Mouse (Mus musculus) megakaryocyte, adult 5-6 weeks (primary cell): ENCODE data around the gene Rgs2. TPM values are rescaled to one million over a fixed set of nuclear protein-coding genes. Genes with fewer than 3 reads are reported as not detected.

ENCODE experiments used
- ATAC-seq: 2 replicates; pipeline ENCODE4 v1.8.0; 2016; ENCODE audit warnings: mild to moderate bottlenecking, inconsistent platforms; ENCODE audit not compliant: poor library complexity, severe bottlenecking
- total RNA-seq, 2 experiments: library from RNA; stranded (forward) in 1 of 2; stranded (reverse) in 1 of 2; fragments of 153-499, 151-499 nt in 1 of 2; fragments of 221-1000, 200-1000 nt in 1 of 2; gene quantifications; 2 replicates each; pipeline versions ENCODE4 v1.2.3 to v1.2.4; 2015 to 2017

Gene Rgs2
- total RNA-seq (2015) (474 and 499 TPM in 2 replicates), total RNA-seq (2017) (300 and 347 TPM in 2 replicates)

DNA sequence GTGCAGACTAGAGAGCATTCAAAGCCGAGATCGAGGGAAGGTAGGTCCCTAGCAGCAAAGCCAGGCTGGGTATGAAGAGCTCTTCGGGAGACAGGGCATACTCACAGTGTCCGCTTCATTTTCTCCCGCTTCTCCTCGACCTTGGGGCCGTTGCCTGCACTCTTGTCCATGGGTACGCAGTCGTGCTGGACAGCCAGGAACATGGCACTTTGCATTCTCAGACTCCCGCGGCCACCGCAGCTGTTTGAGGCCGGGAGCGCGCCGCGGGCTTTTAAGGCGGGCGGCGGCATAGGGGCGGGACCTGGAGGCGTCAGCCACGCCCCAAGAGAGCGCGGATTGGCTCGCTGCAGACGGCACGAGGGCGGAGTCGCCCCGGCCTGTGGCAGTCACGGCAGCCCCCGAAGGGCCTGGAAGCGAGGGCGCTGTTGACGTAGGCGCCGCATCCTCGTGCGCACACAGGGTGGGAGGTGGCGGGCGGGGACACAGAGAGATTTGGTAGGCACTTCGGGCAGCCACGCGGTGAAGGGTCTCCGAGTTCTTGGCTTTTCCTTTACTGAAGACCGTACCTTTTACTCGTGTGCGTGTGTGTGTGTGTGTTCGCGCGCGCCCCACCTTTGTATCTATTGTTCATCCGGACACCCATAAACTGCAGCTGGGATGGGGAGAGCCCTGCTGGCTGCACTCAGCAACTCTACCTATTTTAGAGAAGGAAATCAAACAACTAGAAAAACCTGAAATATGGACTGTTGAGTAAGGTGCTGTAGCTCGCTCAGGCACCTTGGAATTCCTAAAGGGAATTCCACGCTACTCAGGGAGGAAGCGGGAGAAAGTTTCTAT, at the start of gene Rgs2:
Gene Rgs2 (minus strand): TSS at position 258 of the 837 bp plus-strand sequence.
- ATAC-seq, result peak; percentile 53

DNA sequence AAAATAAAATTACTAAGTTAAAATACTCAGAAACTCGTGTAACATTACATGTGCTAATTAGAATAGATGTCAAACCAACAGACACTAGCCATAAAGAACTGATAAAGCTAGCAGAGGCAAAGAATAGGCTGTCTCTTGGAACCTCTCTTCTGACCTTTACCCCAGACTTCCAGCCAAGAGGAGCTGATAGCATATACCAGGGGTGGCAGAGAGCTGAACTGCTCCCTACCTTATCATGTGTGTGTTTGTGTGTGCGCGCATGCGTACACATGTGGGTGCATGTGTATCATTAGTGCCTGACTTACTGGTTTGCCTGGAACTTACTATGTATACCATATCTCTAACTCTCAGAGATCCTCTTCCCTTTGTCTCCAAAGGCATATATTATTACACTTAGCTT, 49.4 kb upstream of the Rgs2 start:
- ATAC-seq, result no peak

DNA sequence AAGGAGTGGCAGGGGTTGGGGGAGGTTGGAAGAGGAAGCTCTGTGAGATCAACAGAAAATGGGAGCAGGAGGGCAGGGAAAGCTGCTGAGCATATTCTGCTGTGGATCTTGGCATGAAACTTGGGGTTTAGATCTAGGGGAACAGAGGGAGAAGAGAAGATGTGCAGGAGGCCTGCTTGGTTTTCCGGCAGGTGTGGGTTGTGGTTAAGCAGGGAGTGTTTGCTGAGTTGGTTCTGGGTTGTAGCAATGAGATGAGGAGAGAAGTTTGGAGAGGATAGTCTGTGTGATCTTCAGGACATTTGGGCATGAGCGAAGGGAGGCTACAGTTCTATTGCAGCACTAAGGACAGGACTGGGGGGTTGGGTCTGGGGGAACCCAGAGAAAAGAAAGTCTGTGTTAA, 37.9 kb upstream of the Rgs2 start:
- ATAC-seq, result no peak

DNA sequence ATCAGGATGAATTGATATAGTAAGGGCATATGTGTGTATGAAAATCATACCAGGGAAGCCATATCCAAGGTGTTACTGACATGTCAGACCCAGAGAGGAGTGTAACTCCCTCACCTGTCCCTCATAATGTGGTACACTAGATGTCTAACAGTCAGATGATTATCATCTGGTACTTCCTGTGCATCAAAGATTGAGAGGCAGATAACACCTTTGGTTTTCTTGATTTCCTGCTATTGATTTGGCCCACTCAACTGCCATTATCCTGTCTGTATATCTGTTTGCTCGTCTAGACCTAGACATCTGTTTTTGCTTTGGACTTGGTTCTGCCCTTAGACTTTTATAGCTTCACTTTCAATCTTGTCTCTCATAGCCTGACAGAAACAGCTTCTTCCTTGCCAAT, 29.5 kb upstream of the Rgs2 start:
- no peak for ATAC-seq

DNA sequence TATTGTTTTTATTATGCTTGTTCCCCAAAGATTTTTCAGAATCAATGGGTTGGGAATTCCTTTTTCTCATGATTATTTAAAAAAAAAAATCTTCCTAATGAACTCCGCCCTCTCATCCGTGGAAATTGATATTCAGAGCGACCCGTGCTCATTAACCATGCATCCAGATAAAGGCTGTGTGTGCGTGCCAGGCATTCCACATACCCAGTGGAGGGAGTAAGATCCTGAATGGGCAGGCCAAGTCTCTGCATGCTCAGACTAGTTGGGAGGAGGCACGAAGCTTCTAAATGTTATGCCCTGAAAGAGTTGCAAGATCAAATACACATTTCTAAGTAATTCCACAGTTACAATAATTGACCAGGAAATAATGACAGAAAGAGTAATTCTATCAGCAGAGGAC, 26.5 kb upstream of the Rgs2 start:
- ATAC-seq, result no peak

DNA sequence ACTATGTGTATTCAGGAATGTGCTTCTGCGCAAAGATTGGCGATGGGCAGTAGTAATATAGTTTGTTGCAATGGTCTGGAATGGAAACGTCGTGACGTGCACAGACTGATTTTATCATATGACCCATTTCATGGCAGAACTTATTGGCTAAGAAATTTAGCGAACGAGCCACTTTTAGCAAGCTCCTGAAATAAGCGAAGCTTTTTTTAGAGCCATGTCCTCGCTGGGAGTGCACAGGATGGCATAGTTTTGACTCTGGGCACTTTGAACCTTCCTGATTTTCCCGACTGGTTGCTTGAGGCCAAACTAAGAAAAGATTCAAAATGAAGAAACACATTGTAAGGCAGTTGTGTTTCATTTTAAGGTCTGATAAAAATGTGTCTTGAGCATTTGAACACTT, 25.7 kb upstream of the Rgs2 start:
- no peak for ATAC-seq

DNA sequence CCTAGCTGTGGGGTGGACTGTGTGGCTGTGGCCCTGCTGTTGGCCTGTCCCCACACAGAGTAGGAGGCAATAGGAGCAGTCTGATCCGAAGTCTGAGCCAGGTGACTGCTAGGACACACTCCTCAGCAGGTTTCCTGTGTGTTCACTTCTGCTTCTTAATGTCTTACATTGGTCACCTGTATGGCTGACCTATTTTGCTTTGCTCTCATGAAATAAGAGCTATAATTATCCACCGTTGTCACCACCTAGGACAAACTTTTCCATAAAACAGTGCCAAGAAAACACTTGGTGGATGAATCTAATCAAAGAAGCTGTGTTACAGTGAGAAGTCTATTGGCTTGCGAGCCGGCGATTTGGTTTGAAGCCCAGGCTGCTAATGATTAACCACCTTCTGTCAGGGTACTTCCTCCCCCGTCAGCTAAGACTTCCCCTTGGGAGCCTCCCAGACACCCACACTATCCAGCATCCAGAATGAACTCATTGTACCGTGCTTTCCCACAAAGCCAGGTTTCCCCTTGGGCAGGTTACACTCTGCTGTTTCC, 14.5 kb upstream of the Rgs2 start:
- peak; percentile 27; the same call in 1 of the 2 replicates for ATAC-seq

DNA sequence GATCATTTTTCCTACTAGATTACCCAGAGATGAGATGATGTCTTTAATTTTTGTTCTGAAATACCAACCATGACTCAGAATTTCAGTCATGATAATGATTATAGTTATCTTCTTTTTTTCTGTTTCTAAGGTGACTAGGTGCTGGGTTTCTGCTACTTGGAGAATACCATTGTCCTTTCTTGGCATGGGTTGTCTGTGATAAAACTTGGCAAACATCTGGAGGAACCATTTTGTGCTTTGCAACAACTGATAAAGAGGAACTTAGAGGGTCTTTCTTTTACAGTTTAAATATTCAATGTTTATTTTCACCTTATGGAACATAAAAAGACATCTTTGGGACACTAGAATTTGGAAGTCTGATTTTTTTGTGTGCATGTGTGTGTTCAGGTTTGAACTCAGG, 10.0 kb upstream of the Rgs2 start:
- ATAC-seq, result no peak

DNA sequence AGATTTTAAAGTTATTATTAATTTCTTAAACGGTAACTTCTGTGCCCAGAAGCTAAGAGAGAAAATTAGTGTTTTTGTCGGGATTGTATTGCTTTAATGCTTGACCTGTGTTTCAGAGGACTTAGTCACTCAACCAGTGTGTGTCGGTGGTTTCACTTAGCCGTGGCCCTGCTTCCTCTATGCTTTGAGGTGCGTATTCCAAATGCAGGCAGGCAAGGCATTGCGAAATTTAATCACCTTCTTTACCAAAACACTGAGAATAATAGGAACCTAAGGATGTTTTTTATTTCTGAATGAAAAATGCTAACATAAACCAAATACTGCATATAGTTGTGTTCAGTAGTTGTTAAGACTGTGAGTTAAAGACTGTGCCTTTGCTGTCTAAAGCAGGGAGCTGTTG, 3.4 kb upstream of the Rgs2 start:
- ATAC-seq, result no peak

DNA sequence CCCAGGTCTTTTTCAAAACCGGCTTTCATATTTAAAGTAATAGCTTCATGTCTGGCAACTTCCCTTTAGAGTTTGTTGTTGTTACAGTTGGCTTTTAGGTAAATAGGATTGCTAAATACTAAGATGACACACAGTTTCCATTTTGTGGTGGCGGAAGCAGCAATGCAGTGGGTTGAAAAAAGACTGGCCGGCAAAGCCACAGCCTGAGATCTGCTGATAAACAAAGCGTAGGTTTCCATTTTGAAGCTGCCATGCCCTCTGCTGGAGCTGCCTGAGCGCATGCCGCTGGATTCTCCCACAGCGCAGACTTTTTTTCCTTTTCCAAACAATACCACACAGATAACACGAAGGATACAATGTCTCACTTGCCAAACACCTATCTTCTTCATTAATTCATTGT, 2.6 kb upstream of the Rgs2 start:
- peak; percentile 49 for ATAC-seq

DNA sequence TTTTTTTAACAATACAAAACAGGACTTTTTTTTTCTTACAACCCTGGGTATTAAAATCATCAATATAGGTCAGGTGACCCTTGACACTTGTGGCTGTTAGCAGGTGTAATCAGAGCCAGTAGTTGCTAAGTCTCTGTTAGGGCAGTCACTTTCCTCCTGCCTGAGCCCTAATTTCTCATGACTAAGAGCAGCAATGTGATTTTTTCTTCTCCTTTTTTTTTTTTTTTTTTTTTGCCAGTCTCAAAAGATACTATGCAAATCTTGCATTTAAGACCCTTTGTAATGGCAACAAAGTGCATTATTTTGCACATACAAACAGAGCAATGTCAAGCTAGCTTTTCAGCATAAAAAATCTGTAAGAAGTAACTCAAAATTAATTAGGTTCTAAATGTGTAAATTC, 1.7 kb upstream of the Rgs2 start:
- no peak for ATAC-seq

DNA sequence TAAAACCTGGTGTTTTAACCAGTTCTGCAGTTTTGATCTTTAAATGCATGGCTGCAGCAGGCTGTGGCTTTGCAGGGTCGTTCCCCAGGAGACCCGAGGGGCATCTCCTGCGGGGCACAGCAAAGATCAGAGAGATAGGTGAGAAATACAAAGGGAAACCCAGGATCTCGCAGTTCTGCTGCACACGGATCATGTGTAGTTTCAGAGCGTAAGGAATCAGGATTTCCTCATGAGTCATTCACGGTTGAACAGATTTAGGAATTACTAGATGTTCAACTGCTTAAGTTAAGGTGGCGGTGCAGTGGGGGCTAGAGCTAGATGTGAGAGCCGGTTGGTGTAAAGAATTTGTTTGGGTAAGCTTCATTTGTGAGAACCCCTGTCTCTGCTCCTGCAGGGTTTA, 780 bp upstream of the Rgs2 start:
- ATAC-seq, result no peak

DNA sequence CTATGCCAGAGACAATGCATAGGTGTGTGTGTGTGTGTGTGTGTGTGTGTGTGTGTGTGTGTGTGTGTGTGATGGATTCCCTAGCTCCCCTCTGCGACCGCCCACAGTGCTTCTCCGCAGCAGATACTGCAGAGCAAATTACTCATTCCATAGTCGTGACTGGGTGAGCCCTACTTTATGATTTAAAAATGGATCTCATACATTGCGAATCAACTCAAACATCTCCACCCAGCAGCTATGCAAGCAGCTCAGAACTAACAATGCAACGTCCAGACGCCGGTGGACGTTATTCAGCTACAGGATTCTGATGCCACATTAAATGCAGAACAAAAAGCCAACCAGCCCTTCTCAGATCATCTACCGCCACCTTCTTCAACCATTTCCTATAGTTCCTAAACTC, 545 bp downstream of the Rgs2 start:
- ATAC-seq, result peak; percentile 0

DNA sequence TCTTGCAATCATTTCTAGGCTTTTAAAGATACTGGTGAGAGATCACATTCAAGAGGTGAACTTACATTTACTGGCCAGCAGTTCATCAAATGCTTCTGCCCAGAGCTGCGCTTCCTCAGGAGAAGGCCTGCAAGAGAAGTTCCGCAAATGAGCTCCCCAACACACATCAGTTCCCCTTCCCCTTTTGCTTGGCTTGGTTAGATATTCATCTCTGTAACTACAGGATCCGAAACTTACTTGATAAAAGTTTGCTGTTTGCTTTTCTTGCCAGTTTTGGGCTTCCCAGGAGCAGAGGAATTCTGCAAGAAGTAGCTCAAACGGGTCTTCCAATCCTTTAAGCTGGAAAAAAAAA, 1.3 kb downstream of the Rgs2 start:
- ATAC-seq, result peak; percentile 27

DNA sequence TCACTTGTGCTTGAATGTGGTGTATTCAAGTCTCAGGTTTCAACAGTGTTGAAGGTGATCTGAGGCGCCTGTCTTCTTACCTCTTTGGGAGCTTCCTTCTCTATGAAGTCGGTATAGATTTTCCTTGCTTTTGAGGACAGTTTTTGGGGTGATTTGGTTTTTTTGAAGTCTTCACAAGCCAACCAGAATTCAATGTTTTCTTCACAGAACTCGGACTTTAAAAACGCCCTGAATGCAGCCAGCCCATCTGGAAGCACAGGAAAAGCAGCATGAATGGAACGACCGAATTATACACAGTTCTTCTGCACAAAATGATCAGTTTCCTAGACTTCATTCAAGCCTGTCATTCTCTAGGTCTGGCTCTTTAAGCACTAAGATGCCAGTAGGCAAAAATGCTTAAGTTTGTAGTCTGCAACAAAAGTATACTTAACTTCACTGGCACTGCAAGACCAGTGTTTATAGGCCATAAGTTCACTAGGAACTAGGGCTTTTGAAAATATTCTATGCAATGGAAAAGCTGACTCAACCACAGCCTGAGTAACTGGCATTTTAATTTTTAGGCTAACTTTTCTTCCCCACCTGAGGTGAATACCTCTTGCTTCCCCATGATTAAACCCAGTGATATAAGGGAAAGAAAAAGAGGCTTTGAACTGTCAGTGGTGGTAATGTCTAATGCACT, 1.8 kb downstream of the Rgs2 start:
- no peak for ATAC-seq

DNA sequence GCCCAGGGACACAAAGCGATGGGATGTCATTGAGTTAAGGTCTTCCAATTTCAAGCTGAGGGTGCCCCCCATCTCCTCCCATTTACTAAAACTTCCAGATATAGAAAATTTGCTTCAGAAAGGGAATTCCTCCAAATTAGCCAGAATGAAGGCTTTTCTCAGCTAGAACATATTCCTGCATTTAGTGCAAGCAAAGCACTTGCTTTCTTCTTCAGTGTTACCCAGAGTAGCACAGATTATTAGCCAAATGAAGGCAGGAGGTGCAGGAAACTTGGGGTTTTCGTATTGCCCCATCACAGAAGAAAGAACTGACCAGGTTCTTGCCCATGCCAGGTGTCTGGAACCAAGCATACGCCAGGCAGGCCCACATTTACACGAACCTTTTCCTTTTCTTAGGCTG, 3.7 kb downstream of the Rgs2 start:
- no peak for ATAC-seq

DNA sequence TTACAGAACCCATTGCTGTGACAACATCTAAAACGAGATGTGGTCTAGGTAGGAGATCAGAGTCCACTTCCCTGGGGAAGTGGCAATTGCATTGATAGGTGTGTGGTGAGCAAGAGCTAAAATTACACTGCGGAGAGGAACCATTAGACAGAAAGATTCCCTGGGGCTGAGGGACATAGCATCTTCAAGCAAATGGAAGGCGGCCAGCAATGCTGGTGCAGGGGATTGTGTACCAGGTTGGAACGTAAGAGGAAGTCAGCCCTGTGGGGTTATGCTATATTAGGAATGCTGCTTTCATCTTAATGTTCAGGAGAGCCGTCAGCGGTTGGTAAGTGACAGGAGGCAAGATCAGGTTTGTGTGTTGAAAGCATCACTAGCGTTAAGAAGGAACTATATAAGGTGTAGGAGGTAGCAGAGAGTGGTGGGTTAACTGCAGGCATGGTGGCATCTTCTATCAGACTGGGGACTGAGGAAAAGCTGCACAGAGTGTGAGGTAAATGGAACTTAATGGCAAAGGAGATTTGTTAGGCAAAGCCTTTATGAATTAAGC, 4.5 kb downstream of the Rgs2 start:
- peak; percentile 19 for ATAC-seq

DNA sequence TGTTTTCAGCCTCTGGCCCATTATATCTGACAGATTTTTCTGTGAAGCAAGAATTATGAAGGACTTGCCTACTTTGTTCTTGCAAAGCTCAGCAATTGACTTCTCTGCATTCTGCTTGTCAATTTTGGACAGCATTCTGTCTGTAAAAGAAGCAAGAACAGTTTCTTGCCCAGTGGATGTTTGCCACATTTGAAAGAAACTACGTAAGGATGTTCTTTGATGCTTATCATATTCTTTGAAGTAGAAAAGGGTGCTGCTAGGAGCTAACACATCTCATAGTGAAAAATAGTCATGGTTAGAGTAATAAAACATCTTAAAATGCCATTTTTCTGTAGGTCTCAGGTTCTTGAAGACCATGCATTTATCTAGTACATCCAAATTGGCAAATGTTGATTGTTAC, 10.9 kb downstream of the Rgs2 start:
- no peak for ATAC-seq

DNA sequence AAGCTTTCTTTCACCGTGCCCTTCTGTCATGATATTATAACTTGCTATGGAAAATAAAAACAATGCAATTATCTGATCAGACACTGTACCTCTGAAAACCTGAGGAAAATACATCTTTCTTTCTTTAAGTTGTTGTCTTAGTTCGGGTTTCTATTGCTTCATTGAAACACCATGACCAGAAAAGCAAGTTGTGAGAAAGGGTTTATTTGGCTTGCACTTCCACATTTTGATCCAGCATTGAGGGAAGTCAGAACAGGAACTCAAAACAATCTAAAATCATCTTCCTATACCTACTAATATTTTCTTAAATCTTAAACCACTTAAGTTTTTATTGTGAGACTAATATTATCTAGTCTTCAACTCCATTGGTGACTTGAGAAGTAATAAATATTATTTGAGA, 11.4 kb downstream of the Rgs2 start:
- peak; percentile 70 for ATAC-seq

DNA sequence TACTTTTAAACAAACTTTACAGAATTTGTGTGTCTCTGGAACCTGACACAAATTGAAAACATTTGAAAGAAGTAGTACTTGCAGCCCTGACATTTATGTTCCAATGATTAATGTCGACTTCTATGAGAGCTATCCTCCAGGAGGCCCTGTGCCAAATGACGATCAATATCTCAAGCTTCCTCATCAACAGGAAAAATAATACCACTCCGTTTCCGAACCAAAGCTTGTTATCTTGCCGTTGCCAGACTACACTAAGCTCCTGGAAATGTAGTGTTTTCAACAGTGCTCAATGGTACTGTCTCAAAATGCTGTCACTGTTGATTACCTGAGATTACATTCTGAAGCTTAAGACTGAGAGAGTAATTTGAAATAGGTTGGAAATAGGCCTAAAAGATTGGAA, 13.7 kb downstream of the Rgs2 start:
- ATAC-seq, result no peak

DNA sequence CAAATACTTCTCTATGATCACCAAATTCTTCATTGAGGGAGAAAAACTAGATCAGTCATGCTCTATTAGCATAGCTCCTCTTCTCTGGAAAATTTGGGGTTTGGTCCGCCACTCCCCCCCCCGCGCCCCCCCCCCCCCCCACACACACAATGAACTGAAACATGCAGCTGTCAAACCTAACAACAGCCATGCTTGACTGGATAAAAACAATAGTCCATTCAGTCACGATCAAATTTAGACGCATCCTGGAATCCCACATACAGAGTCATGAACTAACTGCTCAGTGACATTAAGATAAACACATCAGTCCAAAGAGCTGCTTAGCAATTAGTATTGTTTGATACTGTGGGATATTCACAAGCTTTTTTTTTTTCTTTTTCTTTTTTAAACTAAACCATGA, 14.2 kb downstream of the Rgs2 start:
- ATAC-seq, result no peak

DNA sequence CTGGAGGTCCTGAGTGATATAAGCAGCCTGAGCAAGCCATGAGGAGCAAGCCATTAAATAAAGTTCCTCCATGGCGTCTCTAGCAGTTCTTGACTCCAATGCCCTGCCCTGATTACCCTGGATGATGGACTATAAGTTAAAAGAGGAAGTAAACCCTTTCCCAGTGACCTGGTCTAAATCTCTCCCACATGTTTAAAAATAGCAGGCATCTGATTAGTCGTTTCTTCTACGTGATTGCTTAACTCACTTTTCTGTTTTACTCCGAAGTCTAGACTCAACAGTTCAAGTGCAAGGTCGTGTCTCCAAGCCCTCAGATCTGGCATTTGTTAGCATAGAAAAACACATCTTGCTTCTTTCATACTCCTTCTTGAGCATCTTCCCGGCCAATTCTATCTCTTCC, 15.2 kb downstream of the Rgs2 start:
- peak; percentile 76 for ATAC-seq
